Mouse (Mus musculus) ES-Bruce4 (cell line): Measurements from ENCODE around the gene Aak1.

ENCODE experiments used
- CTCF ChIP-seq: IDR thresholded peaks from one replicate; pipeline ENCODE4 v1.8.1; 2011; ENCODE audit warnings: low read depth, low read length
- EP300 ChIP-seq: IDR thresholded peaks from 2 replicates; pipeline ENCODE4 v1.6.1; 2011; ENCODE audit warnings: low read depth, low read length; ENCODE audit not compliant: insufficient read depth

GRCm38 (mm10) chr6:86823051-86823431 lies 26.3 kb upstream of the Aak1 start:
- TF ChIP-seq EP300, result no peak
- TF ChIP-seq CTCF, result no peak
